7 mouse cellular contexts compared by ENCODE assay signal in genomic region chr2:26021561-26022257, GRCm38 (mm10). TPM values are rescaled to one million over a fixed set of nuclear protein-coding genes. Genes with fewer than 3 reads are reported as not detected.
A peak's percentile ranks its signal among the peaks of the same experiment; 100 is the strongest.
DNase-seq lines count a peak whose midpoint lies in the region; ATAC-seq lines count a peak whose summit lies in the region.

Gene Ubac1 (minus strand): TSS chr2:26021747.

- DNase-seq in adrenal gland, adult 8-10 months, result peak; percentile 92
- peak; percentile 92 for DNase-seq in embryo, embryonic 9.5 days (ENCODE audit: extremely low spot score)
- DNase-seq in gastrocnemius, postnatal 4 days (ENCODE audit: low spot score in 2 of 2), result peak; percentile 65 to 86
- peak; percentile 90 to 94 for DNase-seq in left cerebral cortex, postnatal 36 days (ENCODE audit: low spot score in 2 of 2)
- peak; percentile 98 for DNase-seq in midbrain, embryonic 11.5 days (ENCODE audit: low spot score, missing footprints)
- peak; percentile 95 for DNase-seq in skeletal muscle tissue, adult 2 months (ENCODE audit: low read depth, low spot score)

- H3K4me3 ChIP-seq in intestine, embryonic 16.5 days (ENCODE audit: low read length), result peak within 1 kb of the TSS; percentile 82
- H3K4me3 ChIP-seq in midbrain, embryonic 11.5 days (ENCODE audit: low read depth, low read length), result peak within 1 kb of the TSS; percentile 79

- H3K36me3 ChIP-seq in intestine, embryonic 16.5 days (ENCODE audit: control insufficient read depth, insufficient read depth, low read length), result no peaks in the 10 kb centered on the region
- no peaks in the 10 kb centered on the region for H3K36me3 ChIP-seq in midbrain, embryonic 11.5 days (ENCODE audit: control insufficient read depth, insufficient read depth, low read length)

- H3K27me3 ChIP-seq in intestine, embryonic 16.5 days (replicated peaks; ENCODE audit: control insufficient read depth, insufficient read depth, low read length), result no peaks in the 10 kb centered on the region
- no peaks in the 10 kb centered on the region for H3K27me3 ChIP-seq in midbrain, embryonic 11.5 days (ENCODE audit: control insufficient read depth, insufficient read depth, low read length)

- peak within 1 kb of the TSS; percentile 86 for H3K4me2 ChIP-seq in intestine, embryonic 16.5 days (ENCODE audit: low read depth, low read length)
- peak within 1 kb of the TSS; percentile 95 for H3K4me2 ChIP-seq in midbrain, embryonic 11.5 days

- WGBS in intestine, embryonic 16.5 days, result 5% methylated on average over 50 of the region's 50 CpGs
- 8% methylated on average over 42 of the region's 50 CpGs for WGBS in midbrain, embryonic 11.5 days

- peak; percentile 97 for ATAC-seq in intestine, embryonic 16.5 days
- peak; percentile 95 for ATAC-seq in midbrain, embryonic 11.5 days (ENCODE audit: low FRiP score)

- no peaks in the 10 kb centered on the region for H3K9me3 ChIP-seq in intestine, embryonic 16.5 days (ENCODE audit: control insufficient read depth, low read length)
- H3K9me3 ChIP-seq in midbrain, embryonic 11.5 days (ENCODE audit: control insufficient read depth, low read length), result no peaks in the 10 kb centered on the region

- peaks cover 15% of the 10 kb centered on the region for H3K4me1 ChIP-seq in intestine, embryonic 16.5 days (ENCODE audit: control insufficient read depth, insufficient read depth, low read length)
- peaks cover 12% of the 10 kb centered on the region for H3K4me1 ChIP-seq in midbrain, embryonic 11.5 days (ENCODE audit: control insufficient read depth, insufficient read depth, low read length)

- H3K9ac ChIP-seq in intestine, embryonic 16.5 days (ENCODE audit: low read depth, low read length), result peak within 1 kb of the TSS; percentile 86
- H3K9ac ChIP-seq in midbrain, embryonic 11.5 days (ENCODE audit: low read length), result peak within 1 kb of the TSS; percentile 77

- peak within 1 kb of the TSS; percentile 94 for H3K27ac ChIP-seq in intestine, embryonic 16.5 days (ENCODE audit: low read length)
- H3K27ac ChIP-seq in midbrain, embryonic 11.5 days (ENCODE audit: low read depth, low read length), result peak within 1 kb of the TSS; percentile 45

- intact Hi-C loops in left cerebral cortex, postnatal 36 days (cut with DNase I), result loop anchor here (2.0 to 10.0 kb wide), 3 partner anchors 39 to 253 kb away; partner anchors contain the start of gene Camsap1

RNA-seq across cellular contexts. Expression of gene Ubac1, which starts in this region (rescaled TPM):
- total RNA-seq in adrenal gland, adult 8-10 months (2022), result 10 to 100 TPM; 24.8 to 39.8 (median 29.9) TPM
- total RNA-seq in gastrocnemius, postnatal 4 days (2021), result 100 to 1,000 TPM; 186 to 187 TPM
- polyA plus RNA-seq in intestine, embryonic 16.5 days (2015; fragmentation: Nextera tagmentation; extraction: Ambion mirVana), result 75.8 and 80.1 TPM in 2 replicates
- 10 to 100 TPM; 63.2 to 64.8 TPM for total RNA-seq in left cerebral cortex, postnatal 36 days (2021)
- polyA plus RNA-seq in midbrain, embryonic 11.5 days (2014; fragmentation: Nextera tagmentation; extraction: Ambion mirVana), result 96.1 and 101 TPM in 2 replicates

Comparison
In these comparisons a context has a peak if more than half of its experiments do, and no peak if none do; other contexts are left out.
1. Peak in every context shown above with its lines: DNase-seq, ATAC-seq, H3K4me3 ChIP-seq and H3K27ac ChIP-seq.